Mouse (Mus musculus): Measurements from ENCODE around the gene Cntn4. TPM values are rescaled to one million over a fixed set of nuclear protein-coding genes. Genes with fewer than 3 reads are reported as not detected.

Gene Cntn4
- polyA plus RNA-seq, 1 experiment from 2014 or later = 0.09 TPM

DNA sequence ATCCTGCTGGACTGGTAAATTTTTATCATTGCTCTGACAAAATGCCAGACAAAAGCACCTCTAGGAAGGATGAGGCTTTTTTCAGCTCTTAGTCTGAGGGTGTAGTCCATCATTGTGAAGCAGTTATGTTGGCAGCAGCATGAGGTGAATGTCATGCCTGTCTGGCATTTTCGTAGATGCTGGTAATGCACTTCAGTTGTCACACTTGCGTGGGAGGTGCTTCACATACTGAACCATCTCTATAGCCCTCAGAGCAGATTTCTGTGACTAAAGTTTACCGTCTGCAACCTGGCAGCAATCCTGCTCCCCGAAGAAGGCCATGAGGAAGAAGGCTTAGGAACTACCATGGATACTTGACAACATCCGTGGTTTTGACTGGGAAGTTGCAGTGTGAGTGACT is 335.6 kb downstream of the Cntn4 start:
- H3K9ac ChIP-seq (ENCODE audit: low read depth, low read length) = no peak overlapping the region
- 44% methylated on average over 5 of the region's 5 CpGs for WGBS (ENCODE audit: insufficient replicate concordance)
- H3K4me3 ChIP-seq (ENCODE audit: low read depth, low read length) = no peak overlapping the region
- no peak for ATAC-seq (ENCODE audit: low read depth)
- no peak overlapping the region for H3K4me2 ChIP-seq (ENCODE audit: low read depth, low read length)
- no peak overlapping the region for H3K27ac ChIP-seq (ENCODE audit: low read length)
- H3K36me3 ChIP-seq (ENCODE audit: control insufficient read depth, insufficient read depth) = no peaks in the 10 kb centered on the region
- no peaks in the 10 kb centered on the region for H3K27me3 ChIP-seq (ENCODE audit: control insufficient read depth, insufficient read depth, low read depth, low read length)
- no peaks in the 10 kb centered on the region for H3K4me1 ChIP-seq (ENCODE audit: control insufficient read depth, low read depth, low read length)
- no peaks in the 10 kb centered on the region for H3K9me3 ChIP-seq (replicated peaks; ENCODE audit: control insufficient read depth, low read length)

DNA sequence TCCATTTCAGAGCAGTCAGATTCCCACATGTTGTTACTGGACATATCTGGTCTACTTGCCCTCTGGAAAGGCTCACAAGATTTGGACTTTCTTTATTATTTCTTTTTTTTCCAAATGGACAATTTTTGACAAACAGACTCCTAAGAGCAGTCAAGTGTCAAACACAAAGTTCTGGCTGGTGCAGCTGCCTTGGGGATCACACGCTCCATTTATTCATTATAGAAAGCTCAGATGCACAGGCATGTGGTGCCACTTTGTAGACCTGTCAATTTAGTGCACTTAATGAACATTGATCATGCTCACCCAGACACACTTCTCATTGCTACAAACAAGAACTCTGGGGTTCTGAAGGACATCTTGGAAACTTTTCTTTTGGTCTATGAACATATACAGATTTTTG is 337.7 kb downstream of the Cntn4 start:
- no peaks in the 10 kb centered on the region for H3K27me3 ChIP-seq (ENCODE audit: control insufficient read depth, insufficient read depth, low read depth, low read length)
- H3K4me2 ChIP-seq (ENCODE audit: low read depth, low read length) = no peak overlapping the region
- H3K36me3 ChIP-seq (ENCODE audit: control insufficient read depth, insufficient read depth) = no peaks in the 10 kb centered on the region
- 71% methylated on average over 1 of the region's 1 CpGs for WGBS (ENCODE audit: insufficient replicate concordance)
- H3K4me1 ChIP-seq (ENCODE audit: control insufficient read depth, low read depth, low read length) = no peaks in the 10 kb centered on the region
- no peak overlapping the region for H3K4me3 ChIP-seq (ENCODE audit: low read depth, low read length)
- no peak overlapping the region for H3K27ac ChIP-seq (ENCODE audit: low read length)
- no peaks in the 10 kb centered on the region for H3K9me3 ChIP-seq (replicated peaks; ENCODE audit: control insufficient read depth, low read length)
- ATAC-seq (ENCODE audit: low read depth) = no peak
- H3K9ac ChIP-seq (ENCODE audit: low read depth, low read length) = no peak overlapping the region

DNA sequence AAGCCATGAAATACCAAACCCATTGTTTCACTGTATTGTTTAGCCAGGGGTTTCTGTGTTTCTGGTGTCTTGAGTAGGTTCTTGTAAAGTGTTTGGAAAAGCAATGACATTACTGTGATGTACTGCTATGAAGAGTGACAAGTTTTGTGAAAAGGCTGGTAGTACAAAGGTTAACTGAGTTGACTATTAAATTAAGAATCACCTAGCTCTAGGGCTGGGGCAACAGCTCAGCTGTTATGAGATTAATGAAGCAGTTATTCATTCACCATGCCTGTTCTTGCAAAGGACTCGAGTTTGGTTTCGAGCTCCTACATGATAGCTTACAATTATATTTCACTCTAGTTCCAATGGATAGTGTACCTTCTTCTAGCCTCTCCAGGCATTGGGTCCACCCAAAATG is 371.4 kb downstream of the Cntn4 start:
- H3K27ac ChIP-seq (ENCODE audit: low read length) = no peak overlapping the region
- ATAC-seq (ENCODE audit: low read depth) = no peak
- H3K4me3 ChIP-seq (ENCODE audit: low read depth, low read length) = no peak overlapping the region
- 42% methylated on average over 2 of the region's 2 CpGs for WGBS (ENCODE audit: insufficient replicate concordance)
- no peaks in the 10 kb centered on the region for H3K27me3 ChIP-seq (ENCODE audit: control insufficient read depth, insufficient read depth, low read depth, low read length)
- no peaks in the 10 kb centered on the region for H3K36me3 ChIP-seq (ENCODE audit: control insufficient read depth, insufficient read depth)
- H3K4me1 ChIP-seq (ENCODE audit: control insufficient read depth, low read depth, low read length) = no peaks in the 10 kb centered on the region
- no peak overlapping the region for H3K4me2 ChIP-seq (ENCODE audit: low read depth, low read length)
- H3K9me3 ChIP-seq (replicated peaks; ENCODE audit: control insufficient read depth, low read length) = no peaks in the 10 kb centered on the region
- H3K9ac ChIP-seq (ENCODE audit: low read depth, low read length) = no peak overlapping the region

DNA sequence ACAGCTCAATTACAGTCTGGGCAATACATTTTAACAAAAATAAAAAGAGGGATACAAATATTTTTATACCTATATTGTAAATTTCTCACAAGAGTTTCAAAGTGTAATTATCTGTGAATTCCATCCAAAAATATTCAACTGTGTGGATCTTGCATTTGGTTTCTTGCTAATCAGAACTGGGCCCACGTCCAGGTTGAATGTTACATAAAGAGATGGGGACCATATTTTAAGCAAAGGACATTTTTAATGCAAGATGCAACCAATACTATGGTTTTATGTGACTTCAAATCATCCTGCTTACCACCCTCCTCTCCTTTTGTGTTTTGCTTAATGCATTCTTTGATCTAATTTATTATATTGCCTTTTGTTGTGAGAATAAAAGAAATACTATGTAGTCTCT is 378.7 kb downstream of the Cntn4 start:
- no peak overlapping the region for H3K9ac ChIP-seq (ENCODE audit: low read depth, low read length)
- WGBS (ENCODE audit: insufficient replicate concordance) = 52% methylated on average over 1 of the region's 1 CpGs
- H3K36me3 ChIP-seq (ENCODE audit: control insufficient read depth, insufficient read depth) = no peaks in the 10 kb centered on the region
- H3K4me2 ChIP-seq (ENCODE audit: low read depth, low read length) = no peak overlapping the region
- H3K27me3 ChIP-seq (ENCODE audit: control insufficient read depth, insufficient read depth, low read depth, low read length) = no peaks in the 10 kb centered on the region
- no peak for ATAC-seq (ENCODE audit: low read depth)
- H3K4me1 ChIP-seq (ENCODE audit: control insufficient read depth, low read depth, low read length) = no peaks in the 10 kb centered on the region
- no peak overlapping the region for H3K27ac ChIP-seq (ENCODE audit: low read length)
- H3K4me3 ChIP-seq (ENCODE audit: low read depth, low read length) = no peak overlapping the region
- no peaks in the 10 kb centered on the region for H3K9me3 ChIP-seq (replicated peaks; ENCODE audit: control insufficient read depth, low read length)

DNA sequence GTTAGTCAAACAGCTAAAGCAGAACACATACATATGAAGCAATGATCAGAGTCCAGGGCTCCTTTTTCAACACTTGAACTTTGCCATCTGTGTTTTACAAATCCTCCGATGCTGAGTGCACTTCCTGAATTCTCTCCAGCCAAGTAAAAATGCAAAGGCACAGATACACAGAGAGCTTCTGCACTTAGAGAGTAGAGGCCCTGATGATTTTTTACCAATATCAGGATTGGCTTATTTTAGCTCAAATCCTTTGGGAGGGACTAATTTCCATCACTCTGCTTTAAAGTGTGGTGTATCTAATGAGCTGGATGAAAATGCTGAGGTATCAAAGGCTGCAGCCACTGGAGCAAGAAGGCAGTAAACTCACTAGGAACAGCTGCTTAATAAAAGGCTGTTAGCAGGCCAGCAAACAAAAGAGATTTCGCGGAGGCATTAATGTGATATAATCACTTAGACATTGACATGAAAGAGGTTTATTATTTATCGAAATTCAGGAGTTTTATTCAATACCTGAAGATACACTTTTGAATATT is 400.7 kb downstream of the Cntn4 start:
- no peaks in the 10 kb centered on the region for H3K27me3 ChIP-seq (ENCODE audit: control insufficient read depth, insufficient read depth, low read depth, low read length)
- 66% methylated on average over 4 of the region's 4 CpGs for WGBS (ENCODE audit: insufficient replicate concordance)
- H3K4me3 ChIP-seq (ENCODE audit: low read depth, low read length) = no peak overlapping the region
- no peaks in the 10 kb centered on the region for H3K36me3 ChIP-seq (ENCODE audit: control insufficient read depth, insufficient read depth)
- H3K9ac ChIP-seq (ENCODE audit: low read depth, low read length) = no peak overlapping the region
- no peaks in the 10 kb centered on the region for H3K4me1 ChIP-seq (ENCODE audit: control insufficient read depth, low read depth, low read length)
- H3K9me3 ChIP-seq (replicated peaks; ENCODE audit: control insufficient read depth, low read length) = no peaks in the 10 kb centered on the region
- ATAC-seq (ENCODE audit: low read depth) = peak; percentile 30; the same call in 1 of the 2 replicates
- no peak overlapping the region for H3K27ac ChIP-seq (ENCODE audit: low read length)
- H3K4me2 ChIP-seq (ENCODE audit: low read depth, low read length) = no peak overlapping the region

DNA sequence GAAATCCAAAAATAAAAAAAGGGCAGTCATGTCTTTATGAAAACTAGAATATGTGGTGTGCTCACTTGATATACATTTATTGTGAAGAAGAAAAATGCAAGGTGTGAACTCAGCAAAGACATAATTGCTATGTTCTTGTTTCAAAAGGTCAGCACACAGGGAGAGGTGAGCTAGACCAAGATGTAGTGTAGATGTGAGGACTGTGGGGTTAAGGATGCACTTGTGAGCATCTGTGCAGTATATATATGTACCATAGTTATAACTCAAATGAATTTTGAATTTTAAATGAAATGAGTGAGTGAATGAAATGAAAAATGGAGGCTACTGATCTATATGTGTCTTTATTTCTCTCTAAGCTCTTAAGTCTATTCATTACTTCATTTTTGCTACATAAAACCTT is 401.2 kb downstream of the Cntn4 start:
- H3K27ac ChIP-seq (ENCODE audit: low read length) = no peak overlapping the region
- no peaks in the 10 kb centered on the region for H3K9me3 ChIP-seq (replicated peaks; ENCODE audit: control insufficient read depth, low read length)
- H3K9ac ChIP-seq (ENCODE audit: low read depth, low read length) = no peak overlapping the region
- no peak for ATAC-seq (ENCODE audit: low read depth)
- H3K4me3 ChIP-seq (ENCODE audit: low read depth, low read length) = no peak overlapping the region
- no peak overlapping the region for H3K4me2 ChIP-seq (ENCODE audit: low read depth, low read length)
- H3K4me1 ChIP-seq (ENCODE audit: control insufficient read depth, low read depth, low read length) = no peaks in the 10 kb centered on the region
- no peaks in the 10 kb centered on the region for H3K36me3 ChIP-seq (ENCODE audit: control insufficient read depth, insufficient read depth)
- no peaks in the 10 kb centered on the region for H3K27me3 ChIP-seq (ENCODE audit: control insufficient read depth, insufficient read depth, low read depth, low read length)

DNA sequence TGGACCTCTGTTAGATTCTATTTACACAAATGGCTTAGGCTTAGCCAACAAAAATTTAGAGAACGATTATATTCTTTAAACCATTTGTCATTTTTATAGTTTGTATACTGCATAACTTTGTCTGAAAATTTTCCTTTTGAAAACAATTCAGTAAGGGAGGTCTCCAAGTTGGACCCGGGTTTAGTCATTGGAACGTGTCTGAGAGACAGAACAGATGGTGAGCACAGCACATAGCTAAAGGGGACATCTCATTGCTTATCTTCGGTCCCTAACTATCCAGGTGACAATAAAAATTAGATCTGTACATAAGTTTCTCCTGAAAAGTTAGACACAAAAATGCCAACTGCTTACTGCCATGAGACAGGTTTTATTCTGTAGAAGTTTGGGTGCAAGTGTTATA is 420.4 kb downstream of the Cntn4 start:
- no peak overlapping the region for H3K9ac ChIP-seq (ENCODE audit: low read depth, low read length)
- H3K27me3 ChIP-seq (ENCODE audit: control insufficient read depth, insufficient read depth, low read depth, low read length) = no peaks in the 10 kb centered on the region
- no peaks in the 10 kb centered on the region for H3K36me3 ChIP-seq (ENCODE audit: control insufficient read depth, insufficient read depth)
- H3K9me3 ChIP-seq (replicated peaks; ENCODE audit: control insufficient read depth, low read length) = no peaks in the 10 kb centered on the region
- H3K27ac ChIP-seq (ENCODE audit: low read length) = no peak overlapping the region
- 61% methylated on average over 4 of the region's 4 CpGs for WGBS (ENCODE audit: insufficient replicate concordance)
- H3K4me1 ChIP-seq (ENCODE audit: control insufficient read depth, low read depth, low read length) = no peaks in the 10 kb centered on the region
- H3K4me2 ChIP-seq (ENCODE audit: low read depth, low read length) = no peak overlapping the region
- ATAC-seq (ENCODE audit: low read depth) = no peak
- H3K4me3 ChIP-seq (ENCODE audit: low read depth, low read length) = no peak overlapping the region

DNA sequence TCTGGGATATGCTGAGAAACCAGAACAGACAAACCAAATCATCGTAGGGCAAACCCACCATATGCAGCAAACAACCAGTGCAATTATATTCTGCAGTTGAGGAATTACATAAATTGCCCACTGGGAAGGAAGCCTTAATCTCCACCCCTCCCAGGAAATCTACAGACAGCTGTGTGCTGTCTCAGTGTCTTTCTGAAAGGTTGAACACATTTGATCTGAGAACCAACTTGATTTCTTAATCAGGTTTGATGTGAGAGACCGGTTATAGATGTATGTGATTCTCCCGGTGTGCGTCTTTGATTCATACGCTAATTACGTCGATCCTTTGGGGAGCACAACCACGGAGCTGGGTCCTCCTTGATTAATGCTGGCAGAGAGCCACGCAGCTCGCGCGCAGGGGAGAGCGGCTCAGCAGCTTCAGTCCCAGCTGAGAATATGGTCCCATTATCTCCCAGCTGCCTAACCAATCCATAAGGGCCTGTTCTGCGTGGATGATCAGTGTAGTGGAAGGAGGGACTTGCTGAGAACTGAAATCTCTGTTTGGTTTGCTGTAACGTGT is 441.1 kb downstream of the Cntn4 start:
- ATAC-seq (ENCODE audit: low read depth) = no peak
- H3K4me2 ChIP-seq (ENCODE audit: low read depth, low read length) = no peak overlapping the region
- no peaks in the 10 kb centered on the region for H3K4me1 ChIP-seq (ENCODE audit: control insufficient read depth, low read depth, low read length)
- H3K4me3 ChIP-seq (ENCODE audit: low read depth, low read length) = no peak overlapping the region
- no peak overlapping the region for H3K9ac ChIP-seq (ENCODE audit: low read depth, low read length)
- H3K9me3 ChIP-seq (replicated peaks; ENCODE audit: control insufficient read depth, low read length) = no peaks in the 10 kb centered on the region
- WGBS (ENCODE audit: insufficient replicate concordance) = 35% methylated on average over 15 of the region's 15 CpGs
- no peaks in the 10 kb centered on the region for H3K36me3 ChIP-seq (ENCODE audit: control insufficient read depth, insufficient read depth)
- no peaks in the 10 kb centered on the region for H3K27me3 ChIP-seq (ENCODE audit: control insufficient read depth, insufficient read depth, low read depth, low read length)
- H3K27ac ChIP-seq (ENCODE audit: low read length) = no peak overlapping the region

DNA sequence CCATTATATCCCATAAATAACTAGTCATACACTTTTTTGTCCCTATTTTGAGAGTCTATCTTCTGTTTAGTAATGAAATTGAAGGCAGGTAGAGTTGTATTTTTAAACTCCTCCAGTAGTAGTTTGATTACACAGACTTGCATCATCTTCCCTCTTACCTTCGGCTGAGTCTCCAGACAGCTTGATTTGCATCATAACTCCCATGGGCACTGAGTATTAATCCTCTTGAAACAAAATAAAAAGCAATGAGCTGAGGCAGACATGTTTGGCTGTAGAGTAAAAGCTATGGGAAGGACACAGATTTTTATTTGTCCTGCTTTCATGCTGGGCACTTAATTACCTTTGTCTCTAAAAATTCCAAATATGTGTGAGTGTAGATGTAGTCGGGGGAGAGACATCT is 476.1 kb downstream of the Cntn4 start:
- no peaks in the 10 kb centered on the region for H3K9me3 ChIP-seq (replicated peaks; ENCODE audit: control insufficient read depth, low read length)
- H3K27me3 ChIP-seq (ENCODE audit: control insufficient read depth, insufficient read depth, low read depth, low read length) = no peaks in the 10 kb centered on the region
- no peak overlapping the region for H3K9ac ChIP-seq (ENCODE audit: low read depth, low read length)
- H3K27ac ChIP-seq (ENCODE audit: low read length) = no peak overlapping the region
- H3K4me2 ChIP-seq (ENCODE audit: low read depth, low read length) = no peak overlapping the region
- H3K4me1 ChIP-seq (ENCODE audit: control insufficient read depth, low read depth, low read length) = no peaks in the 10 kb centered on the region
- H3K4me3 ChIP-seq (ENCODE audit: low read depth, low read length) = no peak overlapping the region
- no peaks in the 10 kb centered on the region for H3K36me3 ChIP-seq (ENCODE audit: control insufficient read depth, insufficient read depth)
- ATAC-seq (ENCODE audit: low read depth) = no peak
- WGBS (ENCODE audit: insufficient replicate concordance) = 61% methylated on average over 2 of the region's 2 CpGs
